Mouse (Mus musculus) cerebellum, adult 11 months (tissue): ENCODE measurements around the gene Cdhr4.

Experiments
- DNase-seq: peaks from one replicate; pipeline ENCODE4 v3.0.0; 2022

The Cdhr4 gene

GRCm38 (mm10) chr9:107975399-107976386, 16.6 kb upstream of the Cdhr4 start, which contains the start of gene Uba7:
Uba7 (plus strand) TSS chr9:107975505.
- DNase-seq: no peak

DNA sequence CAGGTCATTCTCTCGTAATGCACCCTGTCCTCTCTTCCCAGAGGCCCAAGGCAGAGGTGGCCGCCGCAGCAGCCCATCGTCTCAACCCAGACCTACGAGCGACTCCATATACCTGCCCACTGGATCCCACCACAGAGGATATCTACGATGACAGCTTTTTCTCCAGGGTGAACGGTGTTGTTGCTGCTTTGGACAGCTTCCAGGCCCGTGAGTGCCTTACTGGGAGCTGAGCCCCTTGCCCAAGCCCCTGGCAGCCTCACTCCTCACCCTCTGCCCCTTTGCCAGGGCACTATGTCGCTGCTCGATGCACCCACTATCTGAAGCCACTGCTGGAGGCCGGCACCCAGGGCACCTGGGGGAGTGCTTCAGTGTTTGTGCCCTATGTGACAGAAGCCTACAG, 13.5 kb upstream of the Cdhr4 start:
- DNase-seq: no peak

DNA sequence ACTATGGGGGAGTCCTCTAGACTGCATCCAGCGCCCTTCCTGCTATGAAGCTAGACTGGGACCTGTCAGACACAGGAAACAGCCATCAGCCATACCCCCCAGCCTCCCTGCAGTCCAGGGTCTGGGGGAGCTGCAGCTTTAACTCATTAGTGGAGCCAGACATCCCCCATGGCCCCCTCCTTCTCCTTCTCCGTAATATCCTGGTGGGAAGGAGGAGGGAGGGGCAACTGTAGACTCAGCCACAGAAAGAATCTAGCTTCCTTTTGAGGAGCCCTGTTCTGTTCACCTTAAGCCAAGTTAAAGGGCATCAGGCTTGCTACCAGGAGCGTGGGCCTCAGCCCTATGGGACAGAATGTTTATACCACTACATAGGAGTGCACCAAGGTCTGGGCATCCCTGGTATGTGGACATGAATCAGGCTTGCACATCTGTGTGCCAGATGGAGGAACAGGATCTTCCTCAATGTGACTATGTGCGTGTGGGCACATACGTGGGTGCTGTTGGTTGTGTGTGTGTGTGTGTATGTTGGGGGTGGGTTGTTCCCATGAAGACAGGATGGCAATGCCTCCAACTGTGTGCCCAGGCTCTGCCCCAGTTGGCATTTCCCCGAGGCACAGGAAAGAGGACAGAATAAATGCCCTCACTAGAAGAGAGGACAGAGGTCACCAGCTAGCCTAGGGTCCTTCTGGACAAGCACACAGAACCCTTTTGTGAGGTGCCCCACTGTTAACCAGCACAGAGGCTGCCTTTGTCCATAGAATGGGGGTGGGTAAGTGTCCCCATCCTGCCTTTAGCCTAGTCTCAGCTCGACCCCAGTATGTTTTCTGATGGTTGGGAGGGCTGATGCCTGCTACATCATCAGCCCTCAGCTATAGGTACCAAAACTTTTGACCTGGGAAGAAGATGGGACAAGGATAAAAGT, 10.4 kb upstream of the Cdhr4 start:
- DNase-seq: no peak

DNA sequence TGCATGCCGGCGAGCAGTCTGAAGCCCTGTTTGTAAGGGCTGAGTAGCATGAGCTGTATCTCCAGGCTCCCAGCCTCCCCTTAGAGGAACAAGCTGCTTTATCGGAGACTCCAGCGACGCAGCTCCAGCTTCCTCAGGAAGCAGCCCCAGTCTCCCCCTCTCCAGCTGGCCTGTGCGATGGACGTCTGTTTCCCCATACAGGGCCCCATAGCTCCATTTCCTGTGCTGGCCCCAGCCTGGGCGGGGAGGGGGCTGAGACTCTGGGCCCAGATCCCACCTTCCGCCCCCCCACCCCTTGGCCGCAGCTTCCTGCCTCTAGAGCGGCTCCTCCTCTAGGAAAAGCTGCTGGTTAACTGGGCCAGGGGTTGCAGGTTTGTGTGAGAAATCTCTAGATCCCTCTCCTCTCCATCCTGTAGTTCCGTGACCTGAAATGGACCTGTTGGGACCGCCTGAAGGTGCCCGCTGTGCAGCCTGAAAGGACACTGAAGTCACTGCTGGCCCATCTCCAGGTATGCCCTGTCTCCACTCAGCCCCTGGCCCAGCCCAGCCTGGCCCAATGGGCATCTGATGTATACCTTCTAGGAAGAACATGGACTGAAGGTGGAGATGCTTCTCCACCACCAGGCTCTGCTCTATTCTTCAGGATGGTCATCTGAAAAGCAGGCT, 9.5 kb upstream of the Cdhr4 start, which contains the start of gene Gm20661:
TSS of gene Gm20661 (plus strand) at position 378 of the 666 bp plus-strand sequence.
- DNase-seq: no peak

DNA sequence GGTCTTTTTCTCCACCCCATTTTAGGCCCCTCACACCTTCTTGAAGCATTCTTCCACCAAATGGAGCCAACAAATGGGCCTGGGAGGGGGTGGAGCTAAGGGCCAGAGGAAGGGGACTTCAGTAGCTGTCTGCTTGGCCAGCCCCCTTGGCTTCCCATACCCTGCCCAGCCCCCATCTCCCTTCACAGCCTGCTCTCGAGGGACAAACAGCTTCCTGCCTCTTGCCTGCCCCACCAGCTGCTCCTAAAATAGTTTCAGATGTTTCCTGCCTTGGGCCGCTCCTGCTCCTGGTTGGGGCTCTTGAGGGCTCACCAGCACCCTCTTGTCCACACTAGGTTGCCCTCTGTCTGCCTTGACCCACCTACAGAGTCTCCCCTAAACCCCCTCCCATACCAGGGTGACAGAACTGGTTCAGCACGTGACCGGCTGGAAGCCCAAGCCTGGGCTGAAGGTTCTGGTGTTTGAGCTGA, 8.8 kb upstream of the Cdhr4 start:
- DNase-seq: no peak

DNA sequence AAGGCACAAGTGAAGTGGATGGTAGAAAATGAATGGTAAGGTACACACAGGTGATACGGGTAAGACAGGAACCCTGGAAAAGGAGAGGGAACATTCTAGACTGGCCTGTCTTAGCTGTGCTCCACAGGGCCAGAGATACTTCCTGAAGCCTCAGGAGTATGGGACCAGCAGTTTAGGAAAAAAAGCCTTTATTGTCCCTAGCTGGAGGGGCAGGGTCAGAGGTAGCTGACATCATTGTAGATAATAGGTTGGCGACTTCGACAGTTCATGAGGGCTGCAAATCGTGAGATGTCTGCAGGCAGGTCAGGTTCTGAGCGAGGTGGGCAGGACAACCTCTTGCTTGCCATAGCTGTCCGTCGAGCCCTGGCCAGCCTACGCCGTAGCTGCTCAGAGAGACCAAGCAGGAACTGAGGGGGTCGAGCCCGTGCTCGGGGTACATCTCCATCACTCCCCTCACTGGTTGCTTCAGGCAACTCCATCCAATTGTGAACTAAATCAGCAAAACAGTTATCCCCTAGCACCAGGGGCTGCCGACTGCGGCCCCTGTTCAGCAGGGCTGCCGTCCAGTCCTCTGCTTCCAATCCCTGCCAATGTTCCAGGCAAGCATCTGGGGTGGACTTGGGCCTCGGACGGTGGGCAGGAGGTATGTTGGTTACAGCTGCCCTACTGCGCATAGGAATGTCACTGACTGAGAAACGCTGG, 8.1 kb upstream of the Cdhr4 start:
- no peak for DNase-seq

- DNase-seq: no peak
Measured at GRCm38 (mm10) chr9:107984754-107985055, 7.6 kb upstream of the Cdhr4 start.

GRCm38 (mm10) chr9:107985131-107986119, 6.9 kb upstream of the Cdhr4 start, which contains the start of gene Inka1:
Inka1 (minus strand) TSS chr9:107985879.
- DNase-seq: peak; percentile 50

- peak; percentile 73 for DNase-seq
Measured at GRCm38 (mm10) chr9:107986376-107986775, 5.9 kb upstream of the Cdhr4 start.

DNA sequence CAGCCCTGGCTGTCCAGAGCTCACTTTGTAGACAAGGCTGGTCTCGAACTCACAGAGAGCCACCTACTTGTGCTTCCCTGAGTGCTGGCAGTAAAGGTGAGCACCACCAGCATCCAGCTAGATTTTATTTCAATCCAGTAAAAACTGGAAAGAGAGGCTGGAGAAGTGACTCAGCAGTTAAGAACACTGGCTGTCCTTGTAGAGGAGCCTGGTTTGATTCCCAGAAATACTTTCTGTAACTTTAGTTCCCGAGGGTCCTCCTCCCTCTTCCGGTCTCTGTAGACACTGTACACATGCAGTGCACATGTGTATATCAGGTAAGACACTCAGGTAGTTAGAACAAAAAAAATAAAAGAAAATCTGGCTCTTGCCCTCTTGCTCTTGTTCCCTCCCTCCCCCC, 4.3 kb upstream of the Cdhr4 start:
- DNase-seq: no peak

GRCm38 (mm10) chr9:107993013-107993412, 716 bp downstream of the Cdhr4 start:
- no peak for DNase-seq

- DNase-seq: no peak
Measured at GRCm38 (mm10) chr9:107994464-107994863, 2.2 kb downstream of the Cdhr4 start.

DNA sequence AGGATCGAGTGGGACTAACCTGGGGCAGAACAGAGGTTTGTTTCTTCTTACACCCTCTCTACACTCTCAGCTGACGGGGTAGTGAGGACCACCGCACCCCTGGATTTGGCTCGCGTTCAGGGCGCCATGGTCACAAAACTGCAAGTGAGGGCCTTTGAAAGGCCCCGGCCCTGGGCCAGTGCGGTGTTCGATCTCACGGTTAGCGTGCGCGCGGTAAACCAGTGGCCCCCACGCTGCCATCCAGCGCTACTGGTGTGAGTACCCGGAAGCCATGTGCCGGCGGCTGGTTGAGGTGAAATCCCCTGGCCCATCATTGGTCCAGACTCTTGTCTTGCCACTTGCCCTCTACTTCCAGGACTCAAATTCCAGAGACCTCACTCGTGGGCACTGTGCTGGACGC, 3.2 kb downstream of the Cdhr4 start:
- no peak for DNase-seq

DNA sequence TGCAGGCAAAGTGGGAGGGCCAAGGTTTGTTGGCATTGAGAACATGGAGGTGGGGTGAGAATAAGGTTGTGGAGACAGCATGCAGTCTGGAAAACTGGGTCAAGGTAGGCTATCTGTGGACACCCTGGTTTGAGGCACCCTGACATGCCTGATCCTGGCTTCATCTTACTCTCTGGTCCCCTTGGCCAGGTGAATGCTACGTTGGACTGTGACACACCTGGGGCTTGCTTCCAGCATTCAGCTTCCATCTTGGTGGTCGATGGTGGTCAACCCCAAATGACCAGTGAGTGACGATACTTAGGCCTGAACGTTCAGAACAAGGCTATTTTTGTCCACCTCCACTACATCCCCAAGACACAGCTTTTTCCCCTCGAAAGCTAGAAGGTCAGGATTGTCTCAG, 3.8 kb downstream of the Cdhr4 start, which contains the start of gene Gm20662:
TSS of gene Gm20662 (plus strand) at position 301 of the 400 bp plus-strand sequence.
- no peak for DNase-seq

DNA sequence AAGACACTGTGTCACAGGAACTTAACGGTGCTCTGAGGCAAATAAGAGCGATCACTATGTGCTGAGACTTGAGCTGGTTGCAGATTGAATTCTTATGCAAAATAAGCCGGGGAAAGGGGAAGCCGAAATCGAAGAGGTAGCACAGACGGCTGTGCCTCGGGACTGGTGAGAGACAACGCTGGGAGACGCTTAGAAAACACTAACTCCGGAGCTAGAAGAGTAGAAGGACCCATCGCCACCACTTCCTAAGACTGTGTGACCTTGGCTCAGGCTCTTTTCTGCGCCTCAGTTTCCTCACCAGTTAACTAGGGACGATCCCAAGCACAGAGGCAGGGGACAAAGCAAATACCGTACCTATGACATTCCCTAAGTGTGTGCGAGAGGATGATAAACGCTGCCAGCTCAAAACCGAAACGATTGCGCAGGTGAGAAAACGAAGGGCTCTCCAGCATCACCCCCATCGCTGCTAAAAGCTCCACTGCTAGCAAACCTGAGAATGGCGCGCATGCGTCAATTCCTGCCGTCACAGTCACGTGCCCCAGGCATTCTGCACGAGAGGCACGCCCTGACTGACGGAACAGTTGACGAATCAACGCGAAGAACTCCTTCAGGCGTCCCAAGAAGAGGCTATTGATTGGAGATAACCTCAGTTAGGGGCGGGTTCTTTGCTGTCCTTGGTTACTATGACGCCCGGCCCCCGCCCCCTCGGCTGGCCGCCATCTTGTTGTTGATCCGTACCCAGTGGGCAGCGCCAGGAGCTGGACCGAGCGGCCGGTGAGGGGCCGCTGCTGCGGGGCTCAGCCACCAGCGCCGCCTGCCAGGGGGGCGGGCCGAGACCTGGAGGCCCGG, 9.8 kb downstream of the Cdhr4 start, which contains the start of gene Ip6k1:
TSS of gene Ip6k1 (plus strand) at position 580 of the 849 bp plus-strand sequence.
- peak; percentile 100 for DNase-seq

DNA sequence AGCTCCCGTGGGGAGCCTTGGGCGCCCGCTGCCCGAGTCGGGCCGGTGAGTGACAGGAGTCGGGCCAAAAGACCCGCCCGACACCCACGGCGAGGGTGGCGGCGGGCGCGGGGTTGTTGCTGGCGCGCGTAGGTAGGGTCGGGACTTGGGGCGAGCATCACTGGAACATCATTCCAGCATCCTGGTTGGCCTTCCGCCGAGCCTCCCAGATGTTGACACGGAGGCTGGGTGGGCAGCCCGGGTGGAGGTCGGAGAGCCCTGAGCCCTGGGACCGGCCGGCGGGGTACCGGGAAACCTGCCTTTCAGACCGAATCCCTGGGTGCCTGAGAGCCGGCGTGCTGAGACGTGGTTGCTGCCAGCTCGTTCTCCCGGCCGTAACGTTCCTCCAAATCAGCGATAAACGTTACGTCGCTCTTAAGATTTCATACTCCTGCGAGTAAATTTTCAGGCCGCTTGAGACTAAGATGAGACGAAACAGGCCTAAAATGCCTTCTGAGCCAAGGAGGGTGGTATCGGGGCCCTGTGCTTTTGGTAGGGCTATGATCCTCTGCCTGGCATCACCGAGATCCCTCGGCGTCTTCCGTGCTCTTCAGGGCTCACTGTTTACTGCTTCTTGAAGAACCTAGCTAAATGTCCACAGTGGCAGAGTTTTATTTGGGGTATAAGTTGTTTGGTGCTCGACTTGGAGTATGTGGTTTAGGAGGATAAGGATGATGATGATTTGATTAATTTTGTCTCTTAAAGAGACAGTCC, 10.7 kb downstream of the Cdhr4 start:
- no peak for DNase-seq

DNA sequence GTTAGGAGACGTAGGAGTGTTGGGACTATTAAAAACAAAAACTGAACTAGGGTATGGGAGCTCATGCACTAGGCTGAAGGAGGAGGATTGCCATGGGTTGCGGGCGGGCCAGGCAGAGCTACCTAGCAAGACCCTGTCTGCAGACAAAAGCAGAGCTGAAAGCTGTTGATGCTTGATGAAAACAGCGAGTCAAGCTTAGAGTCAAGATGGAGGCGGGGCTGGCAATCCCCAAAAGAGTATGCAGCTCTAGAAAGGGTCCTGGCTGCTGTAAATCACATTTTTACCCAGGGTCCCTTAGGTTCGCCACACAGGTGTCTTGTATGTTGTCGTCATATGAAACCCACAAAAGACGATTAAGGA, 11.2 kb downstream of the Cdhr4 start:
- DNase-seq: no peak

- no peak for DNase-seq
Measured at GRCm38 (mm10) chr9:108008041-108008440, 15.7 kb downstream of the Cdhr4 start.

- no peak for DNase-seq
Measured at GRCm38 (mm10) chr9:108010385-108010784, 18.1 kb downstream of the Cdhr4 start.
